20 mouse cellular contexts compared by ENCODE assay signal in genomic region chr13:113939681-113940080, GRCm38 (mm10).
A peak's percentile ranks its signal among the peaks of the same experiment; 100 is the strongest.
DNase-seq lines count a peak whose midpoint lies in the region; ATAC-seq and TF ChIP-seq lines count a peak whose summit lies in the region.
"Had no signal": no experiment of that assay in that cellular context is flagged by ENCODE, and none has a peak within 500 bp of the region (broad histone marks: within the 10 kb centered on the region; RNA-seq: fewer than 3 reads in every experiment).

No protein-coding gene starts in this region.

- no peak overlapping the region for H3K27ac ChIP-seq in embryonic facial prominence, embryonic 14.5 days (replicated peaks; ENCODE audit: low read depth, low read length)
- no peak overlapping the region for H3K27ac ChIP-seq in embryonic facial prominence, embryonic 10.5 days (replicated peaks)
- no peak overlapping the region for H3K27ac ChIP-seq in limb, embryonic 14.5 days (replicated peaks; ENCODE audit: low read depth, low read length)
- no peak overlapping the region for H3K27ac ChIP-seq in limb, embryonic 10.5 days
- no peak overlapping the region for H3K27ac ChIP-seq in hindbrain, embryonic 16.5 days (ENCODE audit: low read depth, low read length)
- no peak overlapping the region for H3K27ac ChIP-seq in hindbrain, postnatal 0 days
- H3K27ac ChIP-seq: hindbrain, embryonic 12.5 days; limb, embryonic 12.5 days; liver, embryonic 13.5 days; lung, embryonic 15.5 days had no signal

- DNase-seq in embryonic facial prominence, embryonic 14.5 days (ENCODE audit: low spot score): peak; percentile 48
- no peak for DNase-seq in embryonic facial prominence, embryonic 10.5 days (ENCODE audit: low spot score)
- DNase-seq in limb, embryonic 14.5 days (ENCODE audit: low spot score): peak; percentile 65
- no peak for DNase-seq in limb, embryonic 10.5 days (ENCODE audit: low spot score)
- peak; percentile 65 to 72 for DNase-seq in heart, adult 9 months (ENCODE audit: low spot score in 2 of 2)
- peak; percentile 67 for DNase-seq in skeletal muscle tissue, adult 2 months (ENCODE audit: low read depth, low spot score)
- DNase-seq in hindbrain, postnatal 0 days (ENCODE audit: low spot score): no peak
- DNase-seq: adrenal gland, adult 2 months; cerebellum, adult 11 months; kidney, adult 9 months; kidney, postnatal 36 days; liver, embryonic 13.5 days; retina, postnatal 1 day had no signal

- H3K27me3 ChIP-seq in embryonic facial prominence, embryonic 14.5 days (replicated peaks; ENCODE audit: control insufficient read depth, insufficient read depth, low read length): no peaks in the 10 kb centered on the region
- H3K27me3 ChIP-seq in embryonic facial prominence, embryonic 10.5 days (replicated peaks; ENCODE audit: low read depth, poor library complexity, severe bottlenecking): no peaks in the 10 kb centered on the region
- no peaks in the 10 kb centered on the region for H3K27me3 ChIP-seq in limb, embryonic 14.5 days (ENCODE audit: control insufficient read depth, insufficient read depth, low read length)
- no peaks in the 10 kb centered on the region for H3K27me3 ChIP-seq in limb, embryonic 10.5 days (ENCODE audit: low read depth, poor library complexity, severe bottlenecking)
- no peaks in the 10 kb centered on the region; the same call in 1 of the 2 replicates for H3K27me3 ChIP-seq in hindbrain, embryonic 16.5 days (replicated peaks; ENCODE audit: control insufficient read depth, insufficient read depth, low read length)
- no peaks in the 10 kb centered on the region for H3K27me3 ChIP-seq in hindbrain, postnatal 0 days (ENCODE audit: insufficient read depth, low read length)
- H3K27me3 ChIP-seq: limb, embryonic 12.5 days; liver, embryonic 13.5 days; lung, embryonic 15.5 days had no signal

- H3K36me3 ChIP-seq in embryonic facial prominence, embryonic 14.5 days (ENCODE audit: control insufficient read depth, insufficient read depth, low read length): no peaks in the 10 kb centered on the region
- H3K36me3 ChIP-seq in embryonic facial prominence, embryonic 10.5 days (replicated peaks): no peaks in the 10 kb centered on the region
- H3K36me3 ChIP-seq in limb, embryonic 14.5 days (ENCODE audit: control insufficient read depth, insufficient read depth, low read length): no peaks in the 10 kb centered on the region
- H3K36me3 ChIP-seq in limb, embryonic 10.5 days: no peaks in the 10 kb centered on the region
- no peaks in the 10 kb centered on the region for H3K36me3 ChIP-seq in hindbrain, embryonic 16.5 days (ENCODE audit: control insufficient read depth, insufficient read depth, low read length)
- no peaks in the 10 kb centered on the region for H3K36me3 ChIP-seq in hindbrain, postnatal 0 days (ENCODE audit: insufficient read depth, low read length)
- H3K36me3 ChIP-seq: hindbrain, embryonic 12.5 days; limb, embryonic 12.5 days; liver, embryonic 13.5 days; lung, embryonic 15.5 days had no signal

- no peak overlapping the region for H3K4me2 ChIP-seq in embryonic facial prominence, embryonic 14.5 days (ENCODE audit: low read depth, low read length)
- no peak overlapping the region for H3K4me2 ChIP-seq in limb, embryonic 14.5 days (replicated peaks; ENCODE audit: low read depth, low read length, severe bottlenecking)
- no peak overlapping the region for H3K4me2 ChIP-seq in hindbrain, embryonic 16.5 days (ENCODE audit: low read length)
- no peak overlapping the region for H3K4me2 ChIP-seq in hindbrain, postnatal 0 days (ENCODE audit: low read depth, low read length)
- H3K4me2 ChIP-seq: hindbrain, embryonic 12.5 days; limb, embryonic 12.5 days; liver, embryonic 13.5 days; lung, embryonic 15.5 days; midbrain, embryonic 11.5 days had no signal

- H3K4me1 ChIP-seq in embryonic facial prominence, embryonic 14.5 days (ENCODE audit: control insufficient read depth, insufficient read depth, low read length): no peaks in the 10 kb centered on the region
- peaks cover 7% of the 10 kb centered on the region; the same call in 1 of the 2 replicates for H3K4me1 ChIP-seq in embryonic facial prominence, embryonic 10.5 days
- H3K4me1 ChIP-seq in limb, embryonic 14.5 days (ENCODE audit: control insufficient read depth, insufficient read depth, low read length): 0 out of 2 replicates have a peak, but pooled peaks cover 4% of the 10 kb centered on the region
- H3K4me1 ChIP-seq in limb, embryonic 10.5 days: peaks cover 9% of the 10 kb centered on the region
- H3K4me1 ChIP-seq in hindbrain, embryonic 16.5 days (ENCODE audit: control insufficient read depth, insufficient read depth, low read depth, low read length): no peaks in the 10 kb centered on the region
- H3K4me1 ChIP-seq in hindbrain, postnatal 0 days (ENCODE audit: insufficient read depth, low read length): no peaks in the 10 kb centered on the region
- H3K4me1 ChIP-seq: hindbrain, embryonic 12.5 days; lung, embryonic 15.5 days had no signal

- no peak overlapping the region for H3K4me3 ChIP-seq in embryonic facial prominence, embryonic 14.5 days (ENCODE audit: low read depth, low read length)
- H3K4me3 ChIP-seq in embryonic facial prominence, embryonic 10.5 days: no peak overlapping the region
- H3K4me3 ChIP-seq in limb, embryonic 14.5 days (replicated peaks; ENCODE audit: low read length): no peak overlapping the region
- no peak overlapping the region for H3K4me3 ChIP-seq in limb, embryonic 10.5 days
- no peak overlapping the region for H3K4me3 ChIP-seq in hindbrain, embryonic 16.5 days (ENCODE audit: low read length)
- no peak overlapping the region for H3K4me3 ChIP-seq in hindbrain, postnatal 0 days (ENCODE audit: low read length)
- H3K4me3 ChIP-seq: erythroblast, embryonic 14.5 days; hindbrain, embryonic 12.5 days; limb, embryonic 12.5 days; liver, embryonic 13.5 days; lung, embryonic 15.5 days had no signal

- H3K9me3 ChIP-seq in embryonic facial prominence, embryonic 14.5 days (ENCODE audit: control insufficient read depth, low read length): no peaks in the 10 kb centered on the region
- no peaks in the 10 kb centered on the region for H3K9me3 ChIP-seq in embryonic facial prominence, embryonic 10.5 days
- no peaks in the 10 kb centered on the region for H3K9me3 ChIP-seq in limb, embryonic 14.5 days (ENCODE audit: control insufficient read depth, low read length)
- H3K9me3 ChIP-seq in limb, embryonic 10.5 days (replicated peaks): no peaks in the 10 kb centered on the region
- H3K9me3 ChIP-seq in hindbrain, embryonic 16.5 days (ENCODE audit: control insufficient read depth, low read length): no peaks in the 10 kb centered on the region
- no peaks in the 10 kb centered on the region for H3K9me3 ChIP-seq in hindbrain, postnatal 0 days (ENCODE audit: low read length)
- H3K9me3 ChIP-seq: hindbrain, embryonic 12.5 days; limb, embryonic 12.5 days; liver, embryonic 13.5 days; lung, embryonic 15.5 days had no signal

- ATAC-seq in embryonic facial prominence, embryonic 14.5 days (ENCODE audit: low read depth): no peak
- no peak for ATAC-seq in limb, embryonic 14.5 days (ENCODE audit: low FRiP score, low read depth)
- ATAC-seq in hindbrain, embryonic 16.5 days: no peak
- no peak for ATAC-seq in hindbrain, postnatal 0 days
- ATAC-seq: forebrain, embryonic 14.5 days had no signal

- no peak for TF ChIP-seq POLR2A in limb, embryonic 14.5 days (IDR thresholded peaks at IDR 0.05; ENCODE audit: borderline replicate concordance, extremely low read depth, insufficient read depth, insufficient read length)

- TF ChIP-seq CTCF in hindbrain, postnatal 0 days (IDR thresholded peaks at IDR 0.05; ENCODE audit: low read depth): no peak

- WGBS in embryonic facial prominence, embryonic 14.5 days: 68% methylated on average over 3 of the region's 3 CpGs
- WGBS in embryonic facial prominence, embryonic 10.5 days: 88% methylated on average over 3 of the region's 3 CpGs
- WGBS in limb, embryonic 14.5 days: 53% methylated on average over 3 of the region's 3 CpGs
- WGBS in limb, embryonic 10.5 days: 86% methylated on average over 3 of the region's 3 CpGs
- WGBS in hindbrain, embryonic 16.5 days: 62% methylated on average over 3 of the region's 3 CpGs
- 40% methylated on average over 3 of the region's 3 CpGs for WGBS in hindbrain, postnatal 0 days

- no peak overlapping the region for H3K9ac ChIP-seq in embryonic facial prominence, embryonic 14.5 days (ENCODE audit: low read depth, low read length)
- H3K9ac ChIP-seq in limb, embryonic 14.5 days (ENCODE audit: low read depth, low read length, severe bottlenecking): no peak overlapping the region
- no peak overlapping the region for H3K9ac ChIP-seq in hindbrain, embryonic 16.5 days (ENCODE audit: low read depth, low read length)
- H3K9ac ChIP-seq in hindbrain, postnatal 0 days (replicated peaks; ENCODE audit: low read length): no peak overlapping the region
- H3K9ac ChIP-seq: hindbrain, embryonic 12.5 days; limb, embryonic 12.5 days; liver, embryonic 13.5 days; lung, embryonic 15.5 days had no signal

Comparison
In these comparisons a context has a peak if more than half of its experiments do, and no peak if none do; other contexts are left out.
1. DNase-seq: peak in embryonic facial prominence, embryonic 14.5 days (single experiment), limb, embryonic 14.5 days (single experiment), heart, adult 9 months (2 of 2) and skeletal muscle tissue, adult 2 months (single experiment); none in embryonic facial prominence, embryonic 10.5 days (single experiment), limb, embryonic 10.5 days (single experiment) and hindbrain, postnatal 0 days (single experiment).